Comparison of ENCODE assay signal across 16 mouse cellular contexts in genomic region chr4:48871105-48871504, GRCm38 (mm10).
DNase-seq lines count a peak whose midpoint lies in the region; ATAC-seq lines count a peak whose summit lies in the region.
"Had no signal": no experiment of that assay in that cellular context is flagged by ENCODE, and none has a peak within 500 bp of the region (broad histone marks: within the 10 kb centered on the region; RNA-seq: fewer than 3 reads in every experiment).

No protein-coding gene starts in this region.

- H3K4me2 ChIP-seq in midbrain, embryonic 16.5 days (ENCODE audit: low read length), result no peak overlapping the region
- H3K4me2 ChIP-seq: heart, embryonic 12.5 days; hindbrain, embryonic 15.5 days; liver, embryonic 11.5 days; lung, embryonic 15.5 days had no signal

- H3K9ac ChIP-seq in midbrain, embryonic 16.5 days (ENCODE audit: low read depth, low read length), result no peak overlapping the region
- H3K9ac ChIP-seq: heart, embryonic 12.5 days; hindbrain, embryonic 15.5 days; lung, embryonic 15.5 days had no signal

- no peaks in the 10 kb centered on the region for H3K9me3 ChIP-seq in midbrain, embryonic 16.5 days (replicated peaks; ENCODE audit: control insufficient read depth, low read length, poor library complexity, severe bottlenecking)
- H3K9me3 ChIP-seq: heart, embryonic 12.5 days; hindbrain, embryonic 15.5 days; lung, embryonic 15.5 days had no signal

- no peaks in the 10 kb centered on the region for H3K4me1 ChIP-seq in midbrain, embryonic 16.5 days (ENCODE audit: control insufficient read depth, insufficient read depth, low read length)
- H3K4me1 ChIP-seq: heart, embryonic 12.5 days; hindbrain, embryonic 15.5 days; lung, embryonic 15.5 days had no signal

- peak; percentile 11 for DNase-seq in layer of hippocampus, adult 11-12 months (ENCODE audit: low spot score)
- DNase-seq in layer of hippocampus, adult 9-10 months (ENCODE audit: low spot score), result no peak
- peak; percentile 34 for DNase-seq in cerebellum, adult 11-12 months
- peak; percentile 36 to 70 for DNase-seq in cerebellum, postnatal 14 days
- DNase-seq in layer of hippocampus, postnatal 14 days (ENCODE audit: low spot score in 2 of 2), result peak; percentile 15 to 81
- no peak for DNase-seq in lung, postnatal 4 days
- DNase-seq: adrenal gland, postnatal 10 days; kidney, adult 2 months; kidney, postnatal 14 days; midbrain, embryonic 14.5 days; right cerebral cortex, adult 18-20 months had no signal

- 83% methylated on average over 2 of the region's 2 CpGs for WGBS in midbrain, embryonic 16.5 days

- no peak for ATAC-seq in midbrain, embryonic 16.5 days

- H3K4me3 ChIP-seq in midbrain, embryonic 16.5 days (ENCODE audit: low read depth, low read length), result no peak overlapping the region
- H3K4me3 ChIP-seq: heart, embryonic 12.5 days; hindbrain, embryonic 15.5 days; lung, embryonic 15.5 days had no signal

- no peak overlapping the region for H3K27ac ChIP-seq in midbrain, embryonic 16.5 days (ENCODE audit: low read length)
- H3K27ac ChIP-seq: hindbrain, embryonic 15.5 days; lung, embryonic 15.5 days had no signal

- H3K27me3 ChIP-seq in midbrain, embryonic 16.5 days (ENCODE audit: control insufficient read depth, insufficient read depth, low read depth, low read length), result no peaks in the 10 kb centered on the region
- H3K27me3 ChIP-seq: heart, embryonic 12.5 days; hindbrain, embryonic 15.5 days; lung, embryonic 15.5 days had no signal

- no peaks in the 10 kb centered on the region for H3K36me3 ChIP-seq in midbrain, embryonic 16.5 days (ENCODE audit: control insufficient read depth, insufficient read depth, low read length)
- H3K36me3 ChIP-seq: heart, embryonic 12.5 days; hindbrain, embryonic 15.5 days; lung, embryonic 15.5 days had no signal

Comparison
In these comparisons a context has a peak if more than half of its experiments do, and no peak if none do; other contexts are left out.
1. DNase-seq: peak in layer of hippocampus, adult 11-12 months (single experiment), cerebellum, adult 11-12 months (single experiment), cerebellum, postnatal 14 days (2 of 2) and layer of hippocampus, postnatal 14 days (2 of 2); none in layer of hippocampus, adult 9-10 months (single experiment) and lung, postnatal 4 days (0 of 2).